Mouse (Mus musculus) liver, embryonic 14.5 days (tissue): ENCODE data around the gene Frmd4a. TPM values are rescaled to one million over a fixed set of nuclear protein-coding genes. Genes with fewer than 3 reads are reported as not detected.

Source experiments
- ATAC-seq: fragments of 200-750 bp; cut with Nextera tagmentation; 2 replicates; pipeline ENCODE4 v1.8.0; 2017; ENCODE audit warnings: moderate number of reproducible peaks, mild to moderate bottlenecking, moderate library complexity; ENCODE audit not compliant: insufficient read depth
- DNase-seq, 3 experiments: peaks; one replicate each; pipeline ENCODE4 v3.0.0-alpha.2; 2012 to 2013; ENCODE audit warnings: low read depth in 3 of 3, low spot score in 3 of 3
- H3K27ac ChIP-seq: fragments of 300-500 bp; sonication (generic); 2 replicates; pipeline ENCODE4 v1.5.1; 2014; ENCODE audit warnings: moderate library complexity, mild to moderate bottlenecking, control low read depth, inconsistent platforms
- H3K27me3 ChIP-seq: fragments of 300-500 bp; sonication (generic); 2 replicates; pipeline ENCODE4 v1.6.1; 2014; ENCODE audit warnings: mild to moderate bottlenecking, low read length, moderate library complexity; ENCODE audit not compliant: control insufficient read depth, insufficient read depth
- H3K36me3 ChIP-seq: fragments of 300-500 bp; sonication (generic); replicated peaks from 2 replicates; pipeline ENCODE4 v1.6.1; 2014; ENCODE audit warnings: low read depth; ENCODE audit not compliant: control insufficient read depth, insufficient read depth
- H3K4me1 ChIP-seq, 2 experiments: fragments of 200-500 bp in 1 of 2; fragments of 300-500 bp in 1 of 2; sonication (generic) in 1 of 2; replicated peaks; 2 replicates each; pipeline ENCODE4 v1.6.1; 2012 to 2014; ENCODE audit warnings: antibody characterized with exemption in 1 of 2, inconsistent platforms in 1 of 2, low read length in 1 of 2; ENCODE audit not compliant: control insufficient read depth in 2 of 2, insufficient read depth in 2 of 2
- H3K4me2 ChIP-seq: fragments of 300-500 bp; sonication (generic); 2 replicates; pipeline ENCODE4 v1.6.1; 2014; ENCODE audit warnings: low read depth, mild to moderate bottlenecking, control low read depth, moderate library complexity
- H3K4me3 ChIP-seq, 2 experiments: fragments of 200-500 bp in 1 of 2; fragments of 300-500 bp in 1 of 2; sonication (generic) in 1 of 2; 2 replicates each; pipeline ENCODE4 v1.5.1; 2012 to 2014; ENCODE audit warnings: low read depth in 2 of 2, low read length in 2 of 2, mild to moderate bottlenecking in 2 of 2, control low read depth in 1 of 2, inconsistent platforms in 1 of 2, moderate library complexity in 1 of 2; ENCODE audit not compliant: insufficient read depth in 1 of 2
- H3K9ac ChIP-seq: fragments of 300-500 bp; sonication (generic); replicated peaks from 2 replicates; pipeline ENCODE4 v1.6.1; 2014; ENCODE audit warnings: mild to moderate bottlenecking, control low read depth, moderate library complexity
- H3K9me3 ChIP-seq: fragments of 300-500 bp; sonication (generic); 2 replicates; pipeline ENCODE4 v1.6.1; 2016; ENCODE audit warnings: low read length, mixed read lengths; ENCODE audit not compliant: control insufficient read depth
- CTCF ChIP-seq: IDR thresholded peaks from 2 replicates; pipeline ENCODE4 v1.5.1; 2016; ENCODE audit warnings: antibody characterized with exemption, low read depth, control low read depth
- EP300 ChIP-seq: IDR thresholded peaks from 2 replicates; pipeline ENCODE4 v1.6.1; 2016; ENCODE audit warnings: antibody characterized with exemption, low read depth
- WGBS: fragments of 180-500 bp; shearing (Covaris S2); extraction: QIAGEN DNeasy Blood & Tissue Kit; methylation state at CpG from one replicate; pipeline ENCODE4 v1.1.7; 2014; ENCODE audit not compliant: insufficient replicate concordance; 5-methylcytosine and 5-hydroxymethylcytosine counted together
- polyA plus RNA-seq, 2 experiments: library from polyadenylated mRNA; depleted of rRNA in 1 of 2; stranded (reverse) in 1 of 2; unstranded in 1 of 2; fragments of >200 nt; fragmentation: Nextera tagmentation in 1 of 2; extraction: Ambion mirVana in 1 of 2; gene quantifications; 2 replicates each; pipeline versions ENCODE4 v1.2.1 to v1.2.3; 2012 to 2014

Gene Frmd4a
- polyA plus RNA-seq, 2 experiments = 11.0 to 11.2 TPM

- Histone ChIP-seq H3K9ac (no peak overlapping the region), H3K36me3 (no peaks in the 10 kb centered on the region), H3K4me2 (no peak overlapping the region), H3K27me3 (no peaks in the 10 kb centered on the region), H3K27ac (no peak overlapping the region), H3K9me3 (no peaks in the 10 kb centered on the region), H3K4me3 (no peak overlapping the region), H3K4me1 (peaks cover 0 to 3% of the 10 kb centered on the region in 2 experiments; a peak in 2 of 4 replicates)
- WGBS = 25% methylated on average over 1 of the region's 1 CpGs
- TF ChIP-seq EP300 (no peak), CTCF (no peak)
- ATAC-seq = no peak
- no peak for DNase-seq
Observed at GRCm38 (mm10) chr2:4341141-4341540, 323.6 kb downstream of the Frmd4a start.

GRCm38 (mm10) chr2:4342005-4342404, 324.5 kb downstream of the Frmd4a start:
- H3K4me3 ChIP-seq = no peak overlapping the region
- H3K9me3 ChIP-seq = no peaks in the 10 kb centered on the region
- peaks cover 0 to 6% of the 10 kb centered on the region in 2 experiments; a peak in 2 of 4 replicates for H3K4me1 ChIP-seq
- WGBS = 63% methylated on average over 7 of the region's 7 CpGs
- no peaks in the 10 kb centered on the region for H3K36me3 ChIP-seq
- H3K27me3 ChIP-seq = no peaks in the 10 kb centered on the region
- H3K9ac ChIP-seq = no peak overlapping the region
- no peak overlapping the region for H3K4me2 ChIP-seq
- DNase-seq (no peak), ATAC-seq (no peak)
- no peak for TF ChIP-seq CTCF
- no peak for TF ChIP-seq EP300
- H3K27ac ChIP-seq = no peak overlapping the region

- H3K9ac ChIP-seq = no peak overlapping the region
- no peak overlapping the region for H3K27ac ChIP-seq
- H3K4me2 ChIP-seq = no peak overlapping the region
- no peak for DNase-seq
- ATAC-seq = no peak
- H3K4me3 ChIP-seq = no peak overlapping the region
- WGBS = 57% methylated on average over 5 of the region's 5 CpGs
- TF ChIP-seq EP300 = no peak
- no peak for TF ChIP-seq CTCF
- no peaks in the 10 kb centered on the region for H3K27me3 ChIP-seq
- H3K36me3 ChIP-seq = no peaks in the 10 kb centered on the region
- no peaks in the 10 kb centered on the region for H3K9me3 ChIP-seq
- peaks cover 0 to 15% of the 10 kb centered on the region in 2 experiments; a peak in 3 of 4 replicates for H3K4me1 ChIP-seq
Observed at GRCm38 (mm10) chr2:4344411-4344810, 326.9 kb downstream of the Frmd4a start.

- Histone ChIP-seq H3K4me2 (no peak overlapping the region), H3K9ac (no peak overlapping the region), H3K27me3 (no peaks in the 10 kb centered on the region), H3K9me3 (no peaks in the 10 kb centered on the region), H3K36me3 (no peaks in the 10 kb centered on the region), H3K4me3 (no peak overlapping the region), H3K27ac (no peak overlapping the region), H3K4me1 (peaks cover 0 to 15% of the 10 kb centered on the region in 2 experiments; a peak in 3 of 4 replicates)
- 13% methylated on average over 6 of the region's 6 CpGs for WGBS
- TF ChIP-seq EP300 = no peak
- TF ChIP-seq CTCF = no peak
- no peak for ATAC-seq
- no peak for DNase-seq
Observed at GRCm38 (mm10) chr2:4346232-4346631, 328.7 kb downstream of the Frmd4a start.

- no peaks in the 10 kb centered on the region for H3K36me3 ChIP-seq
- H3K9ac ChIP-seq = no peak overlapping the region
- H3K4me1 ChIP-seq = peaks cover 0 to 15% of the 10 kb centered on the region in 2 experiments; a peak in 3 of 4 replicates
- no peak for DNase-seq
- no peak overlapping the region for H3K4me3 ChIP-seq
- H3K27me3 ChIP-seq = no peaks in the 10 kb centered on the region
- H3K27ac ChIP-seq = no peak overlapping the region
- H3K4me2 ChIP-seq = no peak overlapping the region
- WGBS = 43% methylated on average over 1 of the region's 1 CpGs
- TF ChIP-seq EP300 = no peak
- no peak for TF ChIP-seq CTCF
- H3K9me3 ChIP-seq = no peaks in the 10 kb centered on the region
- no peak for ATAC-seq
Observed at GRCm38 (mm10) chr2:4346953-4347352, 329.4 kb downstream of the Frmd4a start.
